Mouse (Mus musculus) forebrain, embryonic 15.5 days (tissue): Measurements from ENCODE around the gene Ccdc124. TPM values are rescaled to one million over a fixed set of nuclear protein-coding genes. Genes with fewer than 3 reads are reported as not detected.

Experiments used
- ATAC-seq: fragments of 200-750 bp; cut with Nextera tagmentation; replicated peaks from 2 replicates; pipeline ENCODE4 v1.8.0; 2017; ENCODE audit warnings: mild to moderate bottlenecking, moderate TSS enrichment, moderate library complexity
- H3K27ac ChIP-seq: fragments of 300-500 bp; sonication (generic); replicated peaks from 2 replicates; pipeline ENCODE4 v1.5.1; 2015; ENCODE audit warnings: mild to moderate bottlenecking, inconsistent platforms
- H3K27me3 ChIP-seq: fragments of 300-500 bp; sonication (generic); 2 replicates; pipeline ENCODE4 v1.6.1; 2015; ENCODE audit warnings: inconsistent platforms
- H3K36me3 ChIP-seq: fragments of 300-500 bp; sonication (generic); 2 replicates; pipeline ENCODE4 v1.6.1; 2015; ENCODE audit warnings: mild to moderate bottlenecking, inconsistent platforms
- H3K4me1 ChIP-seq: fragments of 300-500 bp; sonication (generic); 2 replicates; pipeline ENCODE4 v1.6.1; 2015; ENCODE audit warnings: inconsistent platforms
- H3K4me2 ChIP-seq: fragments of 300-500 bp; sonication (generic); replicated peaks from 2 replicates; pipeline ENCODE4 v1.6.1; 2015; ENCODE audit warnings: mild to moderate bottlenecking, inconsistent platforms
- H3K4me3 ChIP-seq: fragments of 300-500 bp; sonication (generic); 2 replicates; pipeline ENCODE4 v1.5.1; 2015; ENCODE audit warnings: mild to moderate bottlenecking, inconsistent platforms
- H3K9ac ChIP-seq: fragments of 300-500 bp; sonication (generic); replicated peaks from 2 replicates; pipeline ENCODE4 v1.6.1; 2015; ENCODE audit warnings: mild to moderate bottlenecking, inconsistent platforms
- H3K9me3 ChIP-seq: fragments of 300-500 bp; sonication (generic); 2 replicates; pipeline ENCODE4 v1.6.1; 2016; ENCODE audit warnings: inconsistent platforms
- WGBS: fragments of 180-500 bp; shearing (Covaris S2); methylation state at CpG from one replicate; pipeline ENCODE4 v1.1.7; 2015; ENCODE audit warnings: mixed read lengths; 5-methylcytosine and 5-hydroxymethylcytosine counted together
- polyA plus RNA-seq: library from polyadenylated mRNA; unstranded; fragments of >200 nt; fragmentation: Nextera tagmentation; extraction: Ambion mirVana; gene quantifications from 2 replicates; pipeline ENCODE4 v1.2.1, GENCODE M21; 2015

Gene Ccdc124
- polyA plus RNA-seq, 1 experiment from 2014 or later: 160 TPM

GRCm38 (mm10) chr8:70851837-70852236 lies 21.9 kb downstream of the Ccdc124 start:
- Histone ChIP-seq H3K9ac (no peak overlapping the region), H3K4me3 (no peak overlapping the region), H3K27me3 (no peaks in the 10 kb centered on the region), H3K36me3 (0 out of 2 replicates have a peak, but pooled peaks cover 2% of the 10 kb centered on the region), H3K4me2 (no peak overlapping the region), H3K4me1 (peaks cover 7% of the 10 kb centered on the region), H3K9me3 (no peaks in the 10 kb centered on the region), H3K27ac (no peak overlapping the region)
- no peak for ATAC-seq
- 63% methylated on average over 6 of the region's 6 CpGs for WGBS

- Histone ChIP-seq H3K4me1 (no peaks in the 10 kb centered on the region), H3K36me3 (0 out of 2 replicates have a peak, but pooled peaks cover 2% of the 10 kb centered on the region), H3K27me3 (no peaks in the 10 kb centered on the region), H3K4me3 (no peak overlapping the region), H3K9ac (no peak overlapping the region), H3K4me2 (no peak overlapping the region), H3K27ac (no peak overlapping the region), H3K9me3 (no peaks in the 10 kb centered on the region)
- no peak for ATAC-seq
- 86% methylated on average over 4 of the region's 4 CpGs for WGBS
These were observed 22.8 kb downstream of the Ccdc124 start for GRCm38 (mm10) chr8:70850947-70851346.

GRCm38 (mm10) chr8:70850132-70850845 lies 23.4 kb downstream of the Ccdc124 start:
- H3K4me2 ChIP-seq: no peak overlapping the region
- H3K27ac ChIP-seq: no peak overlapping the region
- no peaks in the 10 kb centered on the region for H3K4me1 ChIP-seq
- no peaks in the 10 kb centered on the region for H3K9me3 ChIP-seq
- WGBS: 85% methylated on average over 7 of the region's 7 CpGs
- H3K36me3 ChIP-seq: 0 out of 2 replicates have a peak, but pooled peaks cover 2% of the 10 kb centered on the region
- no peak for ATAC-seq
- no peak overlapping the region for H3K4me3 ChIP-seq
- H3K9ac ChIP-seq: no peak overlapping the region
- no peaks in the 10 kb centered on the region for H3K27me3 ChIP-seq

- no peaks in the 10 kb centered on the region for H3K9me3 ChIP-seq
- H3K36me3 ChIP-seq: 0 out of 2 replicates have a peak, but pooled peaks cover under 1% of the 10 kb centered on the region
- H3K9ac ChIP-seq: no peak overlapping the region
- H3K27me3 ChIP-seq: no peaks in the 10 kb centered on the region
- 81% methylated on average over 3 of the region's 3 CpGs for WGBS
- no peak overlapping the region for H3K4me2 ChIP-seq
- no peaks in the 10 kb centered on the region; the same call in 1 of the 2 replicates for H3K4me1 ChIP-seq
- H3K27ac ChIP-seq: no peak overlapping the region
- ATAC-seq: no peak
- no peak overlapping the region for H3K4me3 ChIP-seq
These were observed 24.3 kb downstream of the Ccdc124 start for GRCm38 (mm10) chr8:70849333-70849990.

- Histone ChIP-seq H3K4me2 (no peak overlapping the region), H3K9me3 (no peaks in the 10 kb centered on the region), H3K4me1 (no peaks in the 10 kb centered on the region; the same call in 1 of the 2 replicates), H3K27ac (no peak overlapping the region), H3K4me3 (no peak overlapping the region), H3K27me3 (no peaks in the 10 kb centered on the region), H3K9ac (no peak overlapping the region), H3K36me3 (no peaks in the 10 kb centered on the region)
- no peak for ATAC-seq
- 61% methylated on average over 15 of the region's 15 CpGs for WGBS
These were observed 27.2 kb downstream of the Ccdc124 start for GRCm38 (mm10) chr8:70846371-70847154.

- H3K9ac ChIP-seq: no peak overlapping the region
- H3K27ac ChIP-seq: no peak overlapping the region
- no peaks in the 10 kb centered on the region for H3K9me3 ChIP-seq
- no peak overlapping the region for H3K4me2 ChIP-seq
- ATAC-seq: no peak
- H3K27me3 ChIP-seq: no peaks in the 10 kb centered on the region
- WGBS: 47% methylated on average over 5 of the region's 5 CpGs
- peaks cover 9% of the 10 kb centered on the region for H3K4me1 ChIP-seq
- no peak overlapping the region for H3K4me3 ChIP-seq
- H3K36me3 ChIP-seq: no peaks in the 10 kb centered on the region
These were observed 28.6 kb downstream of the Ccdc124 start for GRCm38 (mm10) chr8:70845108-70845507.

GRCm38 (mm10) chr8:70844523-70844922 lies 29.2 kb downstream of the Ccdc124 start:
- H3K9me3 ChIP-seq: no peaks in the 10 kb centered on the region
- no peaks in the 10 kb centered on the region for H3K36me3 ChIP-seq
- no peak overlapping the region for H3K4me2 ChIP-seq
- no peaks in the 10 kb centered on the region for H3K27me3 ChIP-seq
- no peak overlapping the region for H3K4me3 ChIP-seq
- no peak for ATAC-seq
- no peak overlapping the region for H3K27ac ChIP-seq
- under 1% methylated on average over 6 of the region's 6 CpGs for WGBS
- no peak overlapping the region for H3K9ac ChIP-seq
- peaks cover 12% of the 10 kb centered on the region for H3K4me1 ChIP-seq

- Histone ChIP-seq H3K4me2 (no peak overlapping the region), H3K9me3 (no peaks in the 10 kb centered on the region), H3K9ac (0 out of 2 replicates have a peak overlapping the region, but pooled peaks have one; percentile 15), H3K27me3 (no peaks in the 10 kb centered on the region), H3K4me3 (no peak overlapping the region), H3K36me3 (no peaks in the 10 kb centered on the region), H3K27ac (no peak overlapping the region), H3K4me1 (peaks cover 12% of the 10 kb centered on the region)
- ATAC-seq: no peak
- 88% methylated on average over 8 of the region's 8 CpGs for WGBS
These were observed 29.8 kb downstream of the Ccdc124 start for GRCm38 (mm10) chr8:70843941-70844340.

GRCm38 (mm10) chr8:70843214-70843773 lies 30.4 kb downstream of the Ccdc124 start:
- no peak overlapping the region for H3K9ac ChIP-seq
- H3K9me3 ChIP-seq: no peaks in the 10 kb centered on the region
- no peaks in the 10 kb centered on the region for H3K36me3 ChIP-seq
- H3K27ac ChIP-seq: no peak overlapping the region
- ATAC-seq: no peak
- 84% methylated on average over 5 of the region's 5 CpGs for WGBS
- H3K4me3 ChIP-seq: no peak overlapping the region
- no peaks in the 10 kb centered on the region for H3K27me3 ChIP-seq
- peaks cover 18% of the 10 kb centered on the region for H3K4me1 ChIP-seq
- no peak overlapping the region for H3K4me2 ChIP-seq

GRCm38 (mm10) chr8:70842484-70842883 lies 31.3 kb downstream of the Ccdc124 start:
- WGBS: 77% methylated on average over 25 of the region's 25 CpGs
- Histone ChIP-seq H3K36me3 (no peaks in the 10 kb centered on the region), H3K9me3 (no peaks in the 10 kb centered on the region), H3K4me2 (no peak overlapping the region), H3K4me1 (peaks cover 18% of the 10 kb centered on the region), H3K27ac (no peak overlapping the region), H3K27me3 (no peaks in the 10 kb centered on the region), H3K4me3 (no peak overlapping the region), H3K9ac (no peak overlapping the region)
- no peak for ATAC-seq

- 40% methylated on average over 22 of the region's 22 CpGs for WGBS
- Histone ChIP-seq H3K4me1 (peaks cover 18% of the 10 kb centered on the region), H3K36me3 (no peaks in the 10 kb centered on the region), H3K4me2 (no peak overlapping the region), H3K9ac (no peak overlapping the region), H3K4me3 (no peak overlapping the region), H3K27ac (no peak overlapping the region), H3K9me3 (no peaks in the 10 kb centered on the region), H3K27me3 (no peaks in the 10 kb centered on the region)
- no peak for ATAC-seq
These were observed 32.3 kb downstream of the Ccdc124 start for GRCm38 (mm10) chr8:70841147-70842072.
